Mouse (Mus musculus): Measurements from ENCODE around the gene Garem2. TPM values are rescaled to one million over a fixed set of nuclear protein-coding genes. Genes with fewer than 3 reads are reported as not detected.

The Garem2 gene
- total RNA-seq, 1 experiment, result 1.7 TPM

DNA sequence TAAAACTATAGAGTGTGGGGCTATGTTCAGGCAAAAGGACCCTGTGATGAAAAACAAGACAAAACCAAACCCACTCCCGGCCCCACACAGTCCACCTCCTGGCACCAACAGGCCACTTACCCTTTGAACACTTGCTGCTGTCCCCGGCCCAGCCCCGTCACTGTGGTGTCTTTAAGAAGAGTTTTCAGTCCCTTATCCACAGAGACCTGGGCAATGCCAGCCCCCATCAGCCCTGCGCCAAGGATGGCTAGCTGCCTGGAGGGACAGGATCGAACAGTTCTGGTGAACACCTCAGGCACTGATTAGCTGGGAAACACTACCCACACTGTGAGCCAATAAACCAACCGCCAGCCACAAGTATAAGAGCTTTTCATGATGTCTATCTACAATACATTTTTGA, 23.7 kb downstream of the Garem2 start:
- Histone ChIP-seq H3K9ac (ENCODE audit: insufficient read depth, low read depth, low read length, poor library complexity, severe bottlenecking) (no peak overlapping the region), H3K4me1 (ENCODE audit: control insufficient read depth in 2 of 2, insufficient read depth in 2 of 2, low read length in 2 of 2, poor library complexity in 1 of 2) (no peaks in the 10 kb centered on the region), H3K4me3 (ENCODE audit: insufficient read depth in 1 of 2, low read depth in 1 of 2, low read length in 2 of 2, poor library complexity in 1 of 2, severe bottlenecking in 1 of 2) (no peak overlapping the region), H3K9me3 (ENCODE audit: control insufficient read depth, insufficient read depth, low read depth, low read length) (no peaks in the 10 kb centered on the region), H3K27ac (ENCODE audit: insufficient read depth, low read depth, low read length, poor library complexity, severe bottlenecking) (no peak overlapping the region), H3K36me3 (ENCODE audit: control insufficient read depth, insufficient read depth, low read length, poor library complexity, severe bottlenecking) (peaks cover 25% of the 10 kb centered on the region; the same call in 1 of the 2 replicates)
- TF ChIP-seq MAFK (IDR thresholded peaks at IDR 0.05; ENCODE audit: insufficient read depth, low read depth, low read length) (no peak), CHD2 (IDR thresholded peaks at IDR 0.05; ENCODE audit: low read depth, low read length) (no peak), HCFC1 (IDR thresholded peaks at IDR 0.05; ENCODE audit: borderline replicate concordance, insufficient read depth, low read length) (no peak), ZNF384 (IDR thresholded peaks at IDR 0.05; ENCODE audit: low read depth, low read length) (no peak), ZC3H11A (IDR thresholded peaks at IDR 0.05; ENCODE audit: borderline replicate concordance, low read depth, low read length) (no peak)
- in situ Hi-C loops (cut with MboI; ENCODE audit: low sequenced_read_pairs in 2 of 2, unreplicated experiment in 2 of 2), result no loop called here
- DNase-seq (ENCODE audit: low read depth, low spot score), result no peak

DNA sequence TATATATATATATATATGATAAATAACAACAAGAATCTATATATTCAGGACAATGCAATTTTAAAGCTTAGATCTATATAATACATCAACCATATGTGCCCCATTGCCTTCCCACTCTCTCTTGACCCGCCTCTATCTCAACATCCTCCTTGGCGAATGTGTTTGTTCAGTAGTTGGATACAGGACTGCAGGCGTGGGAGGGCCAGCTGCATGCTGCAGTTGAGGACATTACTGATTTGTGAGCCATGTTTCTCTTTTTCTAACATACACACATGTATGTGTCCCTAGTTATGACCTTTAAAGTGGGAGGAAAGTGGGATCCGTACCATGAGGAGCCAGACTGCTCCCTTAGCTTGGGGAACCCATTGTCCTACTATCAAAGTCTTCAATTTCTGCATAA, 26.3 kb downstream of the Garem2 start:
- Histone ChIP-seq H3K9ac (ENCODE audit: insufficient read depth, low read depth, low read length, poor library complexity, severe bottlenecking) (no peak overlapping the region), H3K4me1 (ENCODE audit: control insufficient read depth in 2 of 2, insufficient read depth in 2 of 2, low read length in 2 of 2, poor library complexity in 1 of 2) (no peaks in the 10 kb centered on the region), H3K4me3 (ENCODE audit: insufficient read depth in 1 of 2, low read depth in 1 of 2, low read length in 2 of 2, poor library complexity in 1 of 2, severe bottlenecking in 1 of 2) (no peak overlapping the region), H3K36me3 (ENCODE audit: control insufficient read depth, insufficient read depth, low read length, poor library complexity, severe bottlenecking) (peaks cover 18% of the 10 kb centered on the region; the same call in 1 of the 2 replicates), H3K9me3 (ENCODE audit: control insufficient read depth, insufficient read depth, low read depth, low read length) (no peaks in the 10 kb centered on the region), H3K27ac (ENCODE audit: insufficient read depth, low read depth, low read length, poor library complexity, severe bottlenecking) (no peak overlapping the region)
- DNase-seq (ENCODE audit: low read depth, low spot score), result no peak
- in situ Hi-C loops (cut with MboI; ENCODE audit: low sequenced_read_pairs in 2 of 2, unreplicated experiment in 2 of 2), result no loop called here
- TF ChIP-seq MAFK (IDR thresholded peaks at IDR 0.05; ENCODE audit: insufficient read depth, low read depth, low read length) (no peak), HCFC1 (IDR thresholded peaks at IDR 0.05; ENCODE audit: borderline replicate concordance, insufficient read depth, low read length) (no peak), ZC3H11A (IDR thresholded peaks at IDR 0.05; ENCODE audit: borderline replicate concordance, low read depth, low read length) (no peak), ZNF384 (IDR thresholded peaks at IDR 0.05; ENCODE audit: low read depth, low read length) (no peak), CHD2 (IDR thresholded peaks at IDR 0.05; ENCODE audit: low read depth, low read length) (no peak)

DNA sequence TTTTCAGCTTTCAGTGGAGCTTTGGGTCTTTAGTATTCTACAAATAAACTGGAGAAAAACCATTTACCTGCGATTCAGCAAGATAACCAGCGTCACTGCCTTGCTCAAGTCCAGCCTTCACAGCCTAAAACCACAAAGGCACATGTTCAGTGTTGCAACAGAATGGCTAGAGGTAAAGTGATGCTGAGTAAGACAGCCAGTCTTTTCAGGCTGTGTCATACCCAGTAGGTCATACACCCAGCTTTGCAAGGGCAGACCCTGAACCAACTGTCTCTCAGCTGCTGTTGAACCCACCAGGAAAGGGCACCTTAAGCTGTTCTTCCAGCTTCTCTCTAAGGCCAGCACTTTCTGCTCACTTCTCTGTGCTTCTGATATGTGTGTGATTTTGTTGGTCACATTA, 27.2 kb downstream of the Garem2 start:
- H3K4me1 ChIP-seq (ENCODE audit: control insufficient read depth in 2 of 2, insufficient read depth in 2 of 2, low read length in 2 of 2, poor library complexity in 1 of 2), result no peaks in the 10 kb centered on the region
- no peak overlapping the region for H3K27ac ChIP-seq (ENCODE audit: insufficient read depth, low read depth, low read length, poor library complexity, severe bottlenecking)
- no peak overlapping the region for H3K9ac ChIP-seq (ENCODE audit: insufficient read depth, low read depth, low read length, poor library complexity, severe bottlenecking)
- no peak for DNase-seq (ENCODE audit: low read depth, low spot score)
- H3K9me3 ChIP-seq (ENCODE audit: control insufficient read depth, insufficient read depth, low read depth, low read length), result no peaks in the 10 kb centered on the region
- in situ Hi-C loops (cut with MboI; ENCODE audit: low sequenced_read_pairs in 2 of 2, unreplicated experiment in 2 of 2), result no loop called here
- H3K4me3 ChIP-seq (ENCODE audit: insufficient read depth in 1 of 2, low read depth in 1 of 2, low read length in 2 of 2, poor library complexity in 1 of 2, severe bottlenecking in 1 of 2), result no peak overlapping the region
- TF ChIP-seq ZC3H11A (IDR thresholded peaks at IDR 0.05; ENCODE audit: borderline replicate concordance, low read depth, low read length), result no peak
- TF ChIP-seq HCFC1 (IDR thresholded peaks at IDR 0.05; ENCODE audit: borderline replicate concordance, insufficient read depth, low read length), result no peak
- no peak for TF ChIP-seq MAFK (IDR thresholded peaks at IDR 0.05; ENCODE audit: insufficient read depth, low read depth, low read length)
- TF ChIP-seq CHD2 (IDR thresholded peaks at IDR 0.05; ENCODE audit: low read depth, low read length), result no peak
- TF ChIP-seq ZNF384 (IDR thresholded peaks at IDR 0.05; ENCODE audit: low read depth, low read length), result no peak
- peaks cover 12% of the 10 kb centered on the region; the same call in 1 of the 2 replicates for H3K36me3 ChIP-seq (ENCODE audit: control insufficient read depth, insufficient read depth, low read length, poor library complexity, severe bottlenecking)

GRCm38 (mm10) chr5:30135711-30136231, 30.8 kb downstream of the Garem2 start:
- H3K36me3 ChIP-seq (ENCODE audit: control insufficient read depth, insufficient read depth, low read length, poor library complexity, severe bottlenecking), result peaks cover 4% of the 10 kb centered on the region
- DNase-seq (ENCODE audit: low read depth, low spot score), result no peak
- H3K27ac ChIP-seq (ENCODE audit: insufficient read depth, low read depth, low read length, poor library complexity, severe bottlenecking), result no peak overlapping the region
- in situ Hi-C loops (cut with MboI; ENCODE audit: low sequenced_read_pairs in 2 of 2, unreplicated experiment in 2 of 2), result no loop called here
- no peak for TF ChIP-seq ZNF384 (IDR thresholded peaks at IDR 0.05; ENCODE audit: low read depth, low read length)
- no peak for TF ChIP-seq MAFK (IDR thresholded peaks at IDR 0.05; ENCODE audit: insufficient read depth, low read depth, low read length)
- no peak overlapping the region for H3K9ac ChIP-seq (ENCODE audit: insufficient read depth, low read depth, low read length, poor library complexity, severe bottlenecking)
- H3K4me1 ChIP-seq (ENCODE audit: control insufficient read depth in 2 of 2, insufficient read depth in 2 of 2, low read length in 2 of 2, poor library complexity in 1 of 2), result no peaks in the 10 kb centered on the region
- H3K9me3 ChIP-seq (ENCODE audit: control insufficient read depth, insufficient read depth, low read depth, low read length), result no peaks in the 10 kb centered on the region
- no peak overlapping the region for H3K4me3 ChIP-seq (ENCODE audit: insufficient read depth in 1 of 2, low read depth in 1 of 2, low read length in 2 of 2, poor library complexity in 1 of 2, severe bottlenecking in 1 of 2)

DNA sequence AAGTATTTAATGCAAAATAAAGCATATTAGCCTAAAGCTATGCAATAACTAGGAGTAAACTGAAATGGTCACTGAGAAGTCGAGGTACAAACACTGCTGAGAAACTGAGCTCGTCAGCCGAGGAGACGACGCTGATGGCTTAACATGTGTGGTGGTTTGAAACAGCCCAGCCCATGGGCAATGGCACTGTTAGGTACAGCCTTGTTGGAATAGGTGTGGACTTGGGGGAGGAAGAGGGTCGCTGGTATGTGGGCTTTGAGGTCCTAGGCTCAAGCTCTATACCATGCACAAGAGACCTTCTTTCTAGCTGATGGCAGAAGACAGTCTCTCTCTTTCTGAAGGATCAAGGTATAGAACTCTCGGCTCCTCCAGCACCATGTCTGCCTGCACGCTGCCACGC, 32.3 kb downstream of the Garem2 start:
- no peak overlapping the region for H3K4me3 ChIP-seq (ENCODE audit: insufficient read depth in 1 of 2, low read depth in 1 of 2, low read length in 2 of 2, poor library complexity in 1 of 2, severe bottlenecking in 1 of 2)
- no peaks in the 10 kb centered on the region for H3K9me3 ChIP-seq (ENCODE audit: control insufficient read depth, insufficient read depth, low read depth, low read length)
- peaks cover 5% of the 10 kb centered on the region for H3K36me3 ChIP-seq (ENCODE audit: control insufficient read depth, insufficient read depth, low read length, poor library complexity, severe bottlenecking)
- no peak for TF ChIP-seq HCFC1 (IDR thresholded peaks at IDR 0.05; ENCODE audit: borderline replicate concordance, insufficient read depth, low read length)
- TF ChIP-seq CHD2 (IDR thresholded peaks at IDR 0.05; ENCODE audit: low read depth, low read length), result no peak
- no peak for TF ChIP-seq ZNF384 (IDR thresholded peaks at IDR 0.05; ENCODE audit: low read depth, low read length)
- TF ChIP-seq MAFK (IDR thresholded peaks at IDR 0.05; ENCODE audit: insufficient read depth, low read depth, low read length), result no peak
- no peak for TF ChIP-seq ZC3H11A (IDR thresholded peaks at IDR 0.05; ENCODE audit: borderline replicate concordance, low read depth, low read length)
- in situ Hi-C loops (cut with MboI; ENCODE audit: low sequenced_read_pairs in 2 of 2, unreplicated experiment in 2 of 2), result no loop called here
- no peak for DNase-seq (ENCODE audit: low read depth, low spot score)
- H3K9ac ChIP-seq (ENCODE audit: insufficient read depth, low read depth, low read length, poor library complexity, severe bottlenecking), result no peak overlapping the region
- H3K4me1 ChIP-seq (ENCODE audit: control insufficient read depth in 2 of 2, insufficient read depth in 2 of 2, low read length in 2 of 2, poor library complexity in 1 of 2), result no peaks in the 10 kb centered on the region
- H3K27ac ChIP-seq (ENCODE audit: insufficient read depth, low read depth, low read length, poor library complexity, severe bottlenecking), result no peak overlapping the region
